Mouse (Mus musculus) lung, adult 2 months (tissue): ENCODE results near the gene Coq10b.

Experiments
- CTCF ChIP-seq: fragments of 200-500 bp; IDR thresholded peaks from 2 replicates; pipeline ENCODE4 v1.5.1; 2011; ENCODE audit warnings: mild to moderate bottlenecking, low read length, control low read depth; ENCODE audit not compliant: insufficient read depth
- POLR2A ChIP-seq: fragments of 200-500 bp; IDR thresholded peaks from 2 replicates; pipeline ENCODE4 v1.6.1; 2011; ENCODE audit warnings: low read depth, mild to moderate bottlenecking, control low read depth, low read length, borderline replicate concordance; ENCODE audit errors: extremely low read depth

- no peak for TF ChIP-seq CTCF
- no peak for TF ChIP-seq POLR2A
Measured at GRCm38 (mm10) chr1:55031026-55031779, 21.4 kb upstream of the Coq10b start.
